Mouse (Mus musculus) ovary, postnatal 36 days (tissue): ENCODE results near the gene Itpkb.

ENCODE experiments used
- DNase-seq: peaks from one replicate; pipeline ENCODE4 v3.0.0; 2022; ENCODE audit warnings: low spot score, mixed read lengths

Itpkb gene

GRCm38 (mm10) chr1:180397734-180398133, 67.4 kb downstream of the Itpkb start:
- DNase-seq: no peak

GRCm38 (mm10) chr1:180398446-180398845, 68.2 kb downstream of the Itpkb start:
- no peak for DNase-seq

- no peak for DNase-seq
These were observed 70.6 kb downstream of the Itpkb start for GRCm38 (mm10) chr1:180400691-180401455.

- no peak for DNase-seq
These were observed 71.4 kb downstream of the Itpkb start for GRCm38 (mm10) chr1:180401725-180402124.

GRCm38 (mm10) chr1:180402481-180403081, 72.3 kb downstream of the Itpkb start:
- no peak for DNase-seq

GRCm38 (mm10) chr1:180403357-180403693, 73.0 kb downstream of the Itpkb start:
- DNase-seq: no peak

- DNase-seq: peak; percentile 36
These were observed 73.7 kb downstream of the Itpkb start for GRCm38 (mm10) chr1:180403694-180404606.

- no peak for DNase-seq
These were observed 74.4 kb downstream of the Itpkb start for GRCm38 (mm10) chr1:180404706-180405105.

GRCm38 (mm10) chr1:180405576-180406335, 75.5 kb downstream of the Itpkb start:
- DNase-seq: peak; percentile 38

- DNase-seq: no peak
These were observed 76.2 kb downstream of the Itpkb start for GRCm38 (mm10) chr1:180406336-180407035.

GRCm38 (mm10) chr1:180407171-180407671, 76.9 kb downstream of the Itpkb start:
- DNase-seq: peak; percentile 77

GRCm38 (mm10) chr1:180407727-180408719, 77.7 kb downstream of the Itpkb start:
- DNase-seq: no peak

GRCm38 (mm10) chr1:180408832-180409231, 78.5 kb downstream of the Itpkb start:
- DNase-seq: peak; percentile 47

- DNase-seq: no peak
These were observed 79.5 kb downstream of the Itpkb start for GRCm38 (mm10) chr1:180409771-180410170.

GRCm38 (mm10) chr1:180410306-180410705, 80.0 kb downstream of the Itpkb start:
- DNase-seq: no peak

- DNase-seq: peak; percentile 63
These were observed 84.8 kb downstream of the Itpkb start for GRCm38 (mm10) chr1:180415064-180415463.

- DNase-seq: no peak
These were observed 85.6 kb downstream of the Itpkb start for GRCm38 (mm10) chr1:180415836-180416235.

GRCm38 (mm10) chr1:180417118-180417517, 86.8 kb downstream of the Itpkb start:
- no peak for DNase-seq

- DNase-seq: no peak
These were observed 88.8 kb downstream of the Itpkb start for GRCm38 (mm10) chr1:180419059-180419458.
